Mouse (Mus musculus): ENCODE measurements around the gene Lonp1. TPM values are rescaled to one million over a fixed set of nuclear protein-coding genes. Genes with fewer than 3 reads are reported as not detected.
A peak's percentile ranks its signal among the peaks of the same experiment; 100 is the strongest.
"Not testable (repeated sequence)": the region's sequence is repeated elsewhere in the genome, so short reads cannot be mapped to it uniquely, and the experiment has no call there.

The Lonp1 gene
- polyA plus RNA-seq, 1 experiment from 2014 or later = 40.7 TPM

DNA sequence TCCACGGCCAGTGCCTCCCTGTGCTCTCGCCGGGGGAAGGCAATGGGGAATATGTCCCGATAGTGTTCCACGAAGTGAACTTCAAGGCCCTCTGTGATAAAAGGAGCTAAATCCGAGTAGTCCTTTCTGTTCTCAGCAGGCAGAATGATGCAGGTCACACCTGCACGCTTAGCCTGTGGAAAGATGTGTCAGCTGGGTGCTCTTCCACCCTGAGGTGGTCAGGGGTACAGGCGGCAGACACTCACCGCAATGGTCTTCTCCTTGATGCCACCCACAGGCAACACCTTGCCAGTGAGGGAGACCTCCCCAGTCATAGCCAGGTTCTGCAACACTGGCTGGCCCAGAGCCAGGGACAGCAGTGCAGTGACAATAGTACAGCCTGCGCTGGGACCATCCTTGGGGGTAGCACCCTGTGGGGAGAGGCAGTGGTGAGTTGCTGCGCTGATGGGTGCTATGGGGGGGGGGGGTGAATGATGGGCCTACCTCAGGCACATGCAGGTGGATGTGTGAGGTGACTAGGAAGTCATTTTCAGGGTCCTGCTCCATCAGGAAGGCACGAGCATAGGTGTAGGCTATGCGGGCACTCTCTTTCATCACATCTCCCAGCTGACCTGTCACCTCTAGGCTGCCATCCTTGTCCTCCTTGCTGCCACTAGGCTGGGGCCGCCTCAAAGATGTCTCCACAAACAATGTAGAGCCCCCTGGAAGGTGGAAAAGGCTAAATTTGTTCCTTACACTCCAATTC is 12.1 kb downstream of the Lonp1 start:
- ATAC-seq (ENCODE audit: low read depth) = no peak
- H3K9ac ChIP-seq (replicated peaks; ENCODE audit: low read depth, low read length) = peak overlapping the region; percentile 80
- H3K27me3 ChIP-seq (ENCODE audit: control insufficient read depth, insufficient read depth, low read length) = no peaks in the 10 kb centered on the region
- peaks cover 53% of the 10 kb centered on the region for H3K36me3 ChIP-seq (ENCODE audit: control insufficient read depth, insufficient read depth, low read length)
- H3K9me3 ChIP-seq (ENCODE audit: control insufficient read depth, low read length) = no peaks in the 10 kb centered on the region
- H3K4me1 ChIP-seq (ENCODE audit: control insufficient read depth, insufficient read depth, low read length) = peaks cover 13% of the 10 kb centered on the region
- 30% methylated on average over 13 of the region's 14 CpGs for WGBS
- H3K4me3 ChIP-seq (ENCODE audit: low read depth, low read length) = peak overlapping the region; percentile 65
- no peak overlapping the region for H3K27ac ChIP-seq (ENCODE audit: low read depth, low read length)
- peak overlapping the region; percentile 83 for H3K4me2 ChIP-seq (ENCODE audit: low read depth, low read length)

DNA sequence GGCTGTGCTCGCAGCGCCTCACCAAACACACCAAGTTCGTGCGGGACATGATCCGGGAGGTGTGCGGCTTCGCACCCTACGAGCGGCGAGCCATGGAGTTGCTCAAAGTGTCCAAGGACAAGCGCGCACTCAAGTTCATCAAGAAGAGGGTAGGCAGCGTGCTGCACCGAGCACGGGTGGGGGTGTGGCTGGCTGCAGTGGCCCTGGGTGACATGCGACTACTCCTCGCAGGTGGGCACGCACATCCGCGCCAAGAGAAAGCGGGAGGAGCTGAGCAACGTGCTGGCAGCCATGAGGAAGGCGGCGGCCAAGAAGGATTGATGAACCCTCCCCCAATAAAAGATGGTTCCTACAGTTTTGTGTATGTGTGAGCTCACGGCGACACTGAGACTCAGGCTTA is 12.8 kb downstream of the Lonp1 start:
- Histone ChIP-seq H3K4me1 (ENCODE audit: control insufficient read depth, insufficient read depth, low read length) (peaks cover 13% of the 10 kb centered on the region), H3K27ac (ENCODE audit: low read depth, low read length) (peak overlapping the region; percentile 90), H3K9ac (replicated peaks; ENCODE audit: low read depth, low read length) (peak overlapping the region; percentile 80), H3K36me3 (ENCODE audit: control insufficient read depth, insufficient read depth, low read length) (peaks cover 46% of the 10 kb centered on the region), H3K4me3 (ENCODE audit: low read depth, low read length) (peak overlapping the region; percentile 65), H3K4me2 (ENCODE audit: low read depth, low read length) (peak overlapping the region; percentile 83)
- H3K27me3 ChIP-seq (ENCODE audit: control insufficient read depth, insufficient read depth, low read length); H3K9me3 ChIP-seq (ENCODE audit: control insufficient read depth, low read length); ATAC-seq (ENCODE audit: low read depth): not testable (repeated sequence)
- under 1% methylated on average over 26 of the region's 26 CpGs for WGBS

DNA sequence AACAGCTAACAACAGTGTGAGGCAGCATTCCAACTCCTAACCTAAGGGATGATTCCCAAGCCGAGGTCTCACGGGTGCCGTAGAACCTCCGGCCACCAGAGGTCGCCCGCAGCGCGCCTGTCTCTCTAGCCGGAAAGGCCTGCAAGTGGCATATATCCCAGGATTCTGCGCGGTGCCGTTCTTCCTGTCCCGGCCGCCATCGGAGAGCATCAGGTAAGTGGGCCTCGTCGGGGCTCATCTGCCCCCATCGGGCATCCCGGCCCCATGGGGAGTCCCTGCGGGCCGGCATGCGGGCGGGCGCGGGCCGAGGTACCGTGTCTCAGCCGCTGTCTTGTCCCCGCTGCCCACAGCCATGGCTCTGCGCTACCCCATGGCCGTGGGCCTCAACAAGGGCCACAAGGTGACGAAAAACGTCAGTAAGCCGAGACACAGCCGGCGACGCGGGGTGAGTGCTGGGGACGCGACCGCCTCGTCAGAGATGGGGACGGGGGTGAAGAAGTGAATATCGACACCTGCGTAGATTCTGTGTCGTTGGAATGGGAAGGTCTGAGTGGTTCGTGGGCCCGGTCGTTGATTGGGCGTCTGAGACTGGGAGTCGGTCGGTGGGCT is 13.3 kb downstream of the Lonp1 start, which contains the start of gene Rpl36:
Gene Rpl36 (plus strand): TSS at position 181 of the 609 bp plus-strand sequence.
- H3K36me3 ChIP-seq (ENCODE audit: control insufficient read depth, insufficient read depth, low read length) = peaks cover 40% of the 10 kb centered on the region
- peak within 1 kb of the TSS; percentile 83 for H3K4me2 ChIP-seq (ENCODE audit: low read depth, low read length)
- no peaks in the 10 kb centered on the region for H3K9me3 ChIP-seq (ENCODE audit: control insufficient read depth, low read length)
- H3K27me3 ChIP-seq (ENCODE audit: control insufficient read depth, insufficient read depth, low read length) = no peaks in the 10 kb centered on the region
- WGBS = under 1% methylated on average over 52 of the region's 52 CpGs
- peaks cover 18% of the 10 kb centered on the region for H3K4me1 ChIP-seq (ENCODE audit: control insufficient read depth, insufficient read depth, low read length)
- H3K27ac ChIP-seq (ENCODE audit: low read depth, low read length) = peak within 1 kb of the TSS; percentile 90
- H3K4me3 ChIP-seq (ENCODE audit: low read depth, low read length) = peak within 1 kb of the TSS; percentile 65
- H3K9ac ChIP-seq (replicated peaks; ENCODE audit: low read depth, low read length) = peak within 1 kb of the TSS; percentile 80
- ATAC-seq (ENCODE audit: low read depth) = peak; percentile 58

DNA sequence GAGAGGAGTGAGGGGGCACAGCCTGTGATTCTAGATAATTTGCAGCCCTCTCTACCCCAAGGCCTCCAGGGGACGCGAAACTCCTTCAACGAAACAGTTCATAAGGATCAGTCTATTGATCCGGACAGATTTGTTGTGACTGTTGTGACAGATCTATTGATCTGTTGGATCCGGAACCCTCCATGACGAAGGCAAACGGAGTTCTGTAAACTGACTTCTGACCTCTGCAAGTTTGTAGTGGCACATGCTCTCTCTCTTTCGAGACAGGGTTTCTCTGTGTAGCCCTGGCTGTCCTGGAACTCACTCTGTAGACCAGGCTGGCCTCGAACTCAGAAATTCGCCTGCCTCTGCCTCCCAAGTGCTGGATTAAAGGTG is 14.1 kb downstream of the Lonp1 start:
- not testable (repeated sequence) for ATAC-seq (ENCODE audit: low read depth); H3K4me3 ChIP-seq (ENCODE audit: low read depth, low read length); H3K27me3 ChIP-seq (ENCODE audit: control insufficient read depth, insufficient read depth, low read length); H3K27ac ChIP-seq (ENCODE audit: low read depth, low read length); H3K4me2 ChIP-seq (ENCODE audit: low read depth, low read length); H3K9me3 ChIP-seq (ENCODE audit: control insufficient read depth, low read length); H3K9ac ChIP-seq (replicated peaks; ENCODE audit: low read depth, low read length)
- Histone ChIP-seq H3K36me3 (ENCODE audit: control insufficient read depth, insufficient read depth, low read length) (peaks cover 35% of the 10 kb centered on the region), H3K4me1 (ENCODE audit: control insufficient read depth, insufficient read depth, low read length) (peaks cover 22% of the 10 kb centered on the region)
- 75% methylated on average over 10 of the region's 10 CpGs for WGBS

DNA sequence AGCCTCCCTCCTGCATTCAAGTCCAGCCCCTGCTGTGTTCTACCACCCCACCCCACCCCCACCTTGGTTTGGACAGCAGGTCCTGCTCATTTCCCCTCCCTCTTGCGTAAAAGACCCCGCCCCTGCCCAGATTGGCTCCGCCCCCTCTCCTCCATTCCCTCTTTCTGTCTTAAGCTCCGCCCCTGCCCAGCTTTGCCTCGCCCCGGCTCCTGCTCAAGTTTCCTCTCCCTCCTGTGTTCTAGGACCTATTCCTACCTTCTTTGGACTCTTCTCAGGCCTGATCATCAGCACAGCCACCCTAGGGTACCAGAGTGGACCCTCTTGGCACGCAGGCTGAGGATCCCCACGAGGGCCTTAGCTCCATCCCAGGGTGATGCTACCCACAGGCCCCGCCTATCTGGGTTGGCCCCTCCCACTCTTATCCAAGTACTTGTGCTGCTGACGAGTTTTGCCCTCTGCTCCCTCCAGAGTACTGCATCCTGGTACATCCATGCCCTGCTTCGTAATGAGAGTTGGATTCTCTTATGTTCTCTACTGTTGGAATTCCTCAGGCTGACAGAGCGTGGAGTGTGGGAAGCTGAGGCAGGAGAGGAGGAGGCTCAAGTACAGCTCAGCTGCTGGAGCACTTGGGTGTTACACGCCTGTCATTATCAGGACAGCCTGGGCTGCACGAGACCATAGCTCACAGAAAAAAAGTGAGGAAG is 14.7 kb downstream of the Lonp1 start:
- ATAC-seq (ENCODE audit: low read depth) = no peak
- no peak overlapping the region for H3K9ac ChIP-seq (replicated peaks; ENCODE audit: low read depth, low read length)
- WGBS = 12% methylated on average over 14 of the region's 14 CpGs

DNA sequence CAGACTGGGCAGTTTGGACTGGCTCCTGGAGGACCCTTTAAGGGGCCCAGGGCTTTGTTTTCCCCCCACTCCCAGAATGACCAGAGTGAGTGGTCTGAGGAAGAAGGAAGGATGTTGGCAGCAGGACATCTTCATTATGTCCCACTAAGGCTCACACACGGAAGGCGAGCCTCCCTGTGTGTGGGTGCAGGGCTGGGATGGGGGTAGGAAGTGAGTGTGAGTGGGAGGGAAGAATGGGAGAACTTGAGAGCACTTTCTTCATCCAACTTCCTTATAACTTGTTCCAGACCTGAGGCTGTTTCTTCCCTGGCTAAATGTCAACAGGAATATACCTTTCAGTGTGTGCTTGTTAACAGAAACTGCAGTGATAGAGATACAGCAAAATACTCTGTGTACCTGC is 15.4 kb downstream of the Lonp1 start:
- Histone ChIP-seq H3K27me3 (ENCODE audit: control insufficient read depth, insufficient read depth, low read length) (no peaks in the 10 kb centered on the region), H3K36me3 (ENCODE audit: control insufficient read depth, insufficient read depth, low read length) (peaks cover 33% of the 10 kb centered on the region; the same call in 1 of the 2 replicates), H3K4me3 (ENCODE audit: low read depth, low read length) (no peak overlapping the region), H3K9me3 (ENCODE audit: control insufficient read depth, low read length) (no peaks in the 10 kb centered on the region), H3K4me1 (ENCODE audit: control insufficient read depth, insufficient read depth, low read length) (peaks cover 22% of the 10 kb centered on the region), H3K4me2 (ENCODE audit: low read depth, low read length) (no peak overlapping the region), H3K9ac (replicated peaks; ENCODE audit: low read depth, low read length) (no peak overlapping the region), H3K27ac (ENCODE audit: low read depth, low read length) (no peak overlapping the region)
- 62% methylated on average over 2 of the region's 2 CpGs for WGBS
- ATAC-seq (ENCODE audit: low read depth) = no peak

More for the DNA sequence above, 14.7 kb downstream of the Lonp1 start:
- H3K9me3 ChIP-seq (ENCODE audit: control insufficient read depth, low read length) = no peaks in the 10 kb centered on the region
- H3K27me3 ChIP-seq (ENCODE audit: control insufficient read depth, insufficient read depth, low read length) = no peaks in the 10 kb centered on the region
- H3K27ac ChIP-seq (ENCODE audit: low read depth, low read length) = no peak overlapping the region
- no peak overlapping the region for H3K4me3 ChIP-seq (ENCODE audit: low read depth, low read length)
- peaks cover 22% of the 10 kb centered on the region for H3K4me1 ChIP-seq (ENCODE audit: control insufficient read depth, insufficient read depth, low read length)
- H3K4me2 ChIP-seq (ENCODE audit: low read depth, low read length) = no peak overlapping the region
- H3K36me3 ChIP-seq (ENCODE audit: control insufficient read depth, insufficient read depth, low read length) = peaks cover 34% of the 10 kb centered on the region

DNA sequence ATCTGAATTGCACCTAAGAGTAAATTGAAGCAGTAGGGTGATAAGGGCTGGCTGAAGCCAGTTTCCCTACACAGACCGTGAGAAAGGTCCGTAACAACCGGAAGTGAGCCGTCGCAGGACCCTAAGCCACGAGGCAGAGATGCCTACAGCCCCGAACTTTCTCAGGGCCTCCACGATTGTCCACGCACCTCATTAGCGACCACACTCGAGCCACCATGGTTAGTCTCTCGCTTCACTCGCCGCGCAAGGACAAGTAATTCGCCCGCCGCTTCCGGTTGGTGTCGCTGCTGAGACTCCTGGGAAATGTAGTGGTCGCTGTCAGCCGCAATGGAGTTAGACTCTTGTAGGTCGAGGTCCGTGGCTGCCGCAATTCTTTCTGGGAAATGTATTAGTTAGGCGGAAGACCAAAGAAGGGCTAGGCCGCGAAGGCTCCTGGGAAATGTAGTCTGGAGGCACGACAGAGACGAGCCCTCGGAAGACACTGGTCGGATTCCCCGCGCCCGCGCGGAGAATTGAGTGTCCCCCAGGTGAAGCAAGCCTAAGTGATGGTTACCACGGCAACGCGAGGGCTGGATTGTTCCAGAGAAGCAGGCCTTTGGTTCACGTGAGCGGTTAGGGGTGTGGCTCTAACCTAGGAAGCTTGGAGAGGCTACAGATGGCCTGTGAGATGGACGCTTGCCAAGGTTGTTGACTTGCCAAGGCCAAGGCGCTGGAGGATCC is 17.1 kb downstream of the Lonp1 start, which contains the start of gene 2410015M20Rik:
Gene 2410015M20Rik (minus strand): TSS at position 320 of the 720 bp plus-strand sequence.
- Histone ChIP-seq H3K4me1 (ENCODE audit: control insufficient read depth, insufficient read depth, low read length) (peaks cover 16% of the 10 kb centered on the region), H3K27ac (ENCODE audit: low read depth, low read length) (peak within 1 kb of the TSS; percentile 58), H3K9ac (replicated peaks; ENCODE audit: low read depth, low read length) (peak within 1 kb of the TSS; percentile 64), H3K4me3 (ENCODE audit: low read depth, low read length) (peak within 1 kb of the TSS; percentile 57), H3K27me3 (ENCODE audit: control insufficient read depth, insufficient read depth, low read length) (no peaks in the 10 kb centered on the region), H3K4me2 (ENCODE audit: low read depth, low read length) (peak within 1 kb of the TSS; percentile 72), H3K36me3 (ENCODE audit: control insufficient read depth, insufficient read depth, low read length) (peaks cover 33% of the 10 kb centered on the region), H3K9me3 (ENCODE audit: control insufficient read depth, low read length) (no peaks in the 10 kb centered on the region)
- peak; percentile 91 for ATAC-seq (ENCODE audit: low read depth)
- WGBS = under 1% methylated on average over 44 of the region's 44 CpGs

DNA sequence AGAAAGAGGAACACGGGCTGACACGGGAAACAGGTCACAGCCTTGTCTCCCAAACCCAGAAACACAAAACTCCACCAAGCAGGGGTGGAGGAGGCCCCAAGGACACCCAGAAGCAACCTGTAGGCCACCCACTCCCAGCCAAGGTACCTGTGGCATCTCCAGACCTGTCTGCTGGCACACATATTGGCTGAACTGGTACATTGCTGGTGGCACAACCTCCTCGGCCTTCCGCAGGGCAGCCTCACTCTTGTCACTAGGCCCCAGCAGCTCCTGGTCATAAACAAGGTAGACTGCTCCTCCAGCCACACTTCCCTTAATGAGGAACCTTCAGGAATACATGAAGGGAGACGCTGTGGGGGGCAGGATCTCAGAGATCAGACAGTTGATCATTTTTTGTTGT is 18.0 kb downstream of the Lonp1 start:
- 67% methylated on average over 5 of the region's 5 CpGs for WGBS
- H3K9ac ChIP-seq (replicated peaks; ENCODE audit: low read depth, low read length) = peak overlapping the region; percentile 64
- no peak overlapping the region for H3K27ac ChIP-seq (ENCODE audit: low read depth, low read length)
- peak overlapping the region; percentile 57 for H3K4me3 ChIP-seq (ENCODE audit: low read depth, low read length)
- ATAC-seq (ENCODE audit: low read depth) = no peak
- H3K36me3 ChIP-seq (ENCODE audit: control insufficient read depth, insufficient read depth, low read length) = peaks cover 37% of the 10 kb centered on the region
- no peaks in the 10 kb centered on the region for H3K9me3 ChIP-seq (ENCODE audit: control insufficient read depth, low read length)
- peaks cover 11% of the 10 kb centered on the region for H3K4me1 ChIP-seq (ENCODE audit: control insufficient read depth, insufficient read depth, low read length)
- peak overlapping the region; percentile 72 for H3K4me2 ChIP-seq (ENCODE audit: low read depth, low read length)
- H3K27me3 ChIP-seq (ENCODE audit: control insufficient read depth, insufficient read depth, low read length) = no peaks in the 10 kb centered on the region

Data from neural tube, embryonic 14.5 days (tissue).